Mouse (Mus musculus) embryonic fibroblast, embryonic 13.5 days (primary cell): ENCODE data around the gene Spata31. TPM values are rescaled to one million over a fixed set of nuclear protein-coding genes. Genes with fewer than 3 reads are reported as not detected.

Source experiments
- H3K27ac ChIP-seq: 2 replicates; pipeline ENCODE4 v1.5.1; 2012; ENCODE audit warnings: low read length, control low read depth, inconsistent platforms; ENCODE audit not compliant: insufficient read depth
- H3K4me1 ChIP-seq: 2 replicates; pipeline ENCODE4 v1.6.1; 2011; ENCODE audit warnings: low read length; ENCODE audit not compliant: control insufficient read depth, insufficient read depth
- H3K4me3 ChIP-seq: 2 replicates; pipeline ENCODE4 v1.5.1; 2011; ENCODE audit warnings: mild to moderate bottlenecking, control low read depth, low read length; ENCODE audit not compliant: insufficient read depth
- CTCF ChIP-seq: IDR thresholded peaks from 2 replicates; pipeline ENCODE4 v1.5.1; 2011; ENCODE audit warnings: mild to moderate bottlenecking, control low read depth, low read length, moderate library complexity, borderline replicate concordance; ENCODE audit not compliant: insufficient read depth
- POLR2A ChIP-seq: IDR thresholded peaks from 2 replicates; pipeline ENCODE4 v1.6.1; 2011; ENCODE audit warnings: low read depth, mild to moderate bottlenecking, control low read depth, low read length, moderate library complexity
- polyA plus RNA-seq: library from polyadenylated mRNA; stranded (reverse); fragments of >200 nt; gene quantifications from 2 replicates; pipeline ENCODE4 v1.2.4, GENCODE M21; 2011; ENCODE audit warnings: low read depth; ENCODE audit not compliant: missing spikeins, insufficient read length

Gene Spata31
- not detected in 2 replicates for polyA plus RNA-seq

- no peak within 1 kb of the TSS for H3K4me3 ChIP-seq
- TF ChIP-seq POLR2A (no peak), CTCF (no peak)
- H3K27ac ChIP-seq = no peak within 1 kb of the TSS
- no peaks in the 10 kb centered on the region for H3K4me1 ChIP-seq
Observed at GRCm38 (mm10) chr13:64917191-64917590, at the start of gene Spata31. Gene Spata31, plus strand, starts transcription at chr13:64917406.

DNA sequence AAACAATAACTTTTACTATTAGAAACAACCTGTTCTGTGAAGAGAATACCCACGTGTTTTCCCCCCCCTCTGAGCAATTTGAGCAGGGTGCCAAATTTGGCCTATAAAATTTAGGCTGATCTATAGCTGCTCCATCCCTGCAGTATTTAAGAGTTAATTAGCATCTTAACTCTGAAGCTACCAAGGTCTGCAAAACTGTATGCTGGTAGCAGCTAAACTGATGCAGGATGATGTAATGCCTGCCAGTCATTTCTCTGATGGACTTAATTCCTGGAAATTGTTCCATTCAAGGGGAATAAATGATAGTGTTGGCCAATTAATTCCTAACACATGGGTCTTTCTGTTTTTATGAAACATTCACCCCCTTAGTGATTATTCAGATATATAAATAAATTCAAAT, 14.1 kb upstream of the Spata31 start:
- no peaks in the 10 kb centered on the region for H3K4me1 ChIP-seq
- H3K4me3 ChIP-seq = no peak overlapping the region
- no peak overlapping the region for H3K27ac ChIP-seq
- TF ChIP-seq CTCF (no peak), POLR2A (no peak)

DNA sequence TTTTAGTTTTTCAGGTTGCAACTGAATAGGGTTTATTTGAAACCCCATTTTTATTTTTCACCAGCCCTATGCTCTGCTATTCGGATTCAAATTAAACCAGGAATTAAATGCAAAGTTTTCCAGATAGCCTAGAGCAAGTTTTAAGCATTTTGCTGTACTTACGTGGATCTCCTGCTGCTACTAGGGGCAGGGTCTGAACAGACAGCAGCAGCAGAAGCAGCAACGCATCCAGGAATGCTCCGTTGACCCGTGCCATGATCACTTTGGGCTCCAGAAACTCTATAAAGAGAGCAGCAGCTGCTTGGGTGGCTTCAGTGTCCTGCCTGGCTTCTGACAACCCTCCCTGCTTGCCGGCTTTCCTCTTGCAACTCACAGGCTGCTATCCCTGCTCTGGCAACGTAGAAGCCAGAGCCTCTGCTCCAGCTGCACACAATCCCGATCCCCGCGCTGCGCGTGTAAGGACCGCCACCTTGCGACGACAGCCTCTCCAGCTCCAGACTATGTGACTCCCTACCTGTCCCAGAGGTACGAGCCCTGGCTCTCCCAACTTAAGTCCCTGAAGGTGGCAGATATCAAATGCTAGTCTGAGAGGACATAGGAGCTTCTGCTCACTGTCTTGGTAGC, 13.5 kb upstream of the Spata31 start, which contains the start of gene Cntnap3:
Cntnap3 (minus strand) TSS at position 371 of the 624 bp plus-strand sequence.
- no peak within 1 kb of the TSS for H3K4me3 ChIP-seq
- H3K27ac ChIP-seq = no peak within 1 kb of the TSS

More for the DNA sequence above, 13.5 kb upstream of the Spata31 start, which contains the start of gene Cntnap3:
- H3K4me1 ChIP-seq = no peaks in the 10 kb centered on the region
- TF ChIP-seq POLR2A = no peak
- no peak for TF ChIP-seq CTCF

Other genes starting within 250 kb of the Spata31 start
- gene Cntnap3, start 13.5 kb upstream of the Spata31 start, polyA plus RNA-seq = 0.14 TPM in 1 of 2 replicates, not detected in the other
- not detected in 2 replicates for gene Spata31d1c, start 115.7 kb downstream of the Spata31 start, polyA plus RNA-seq
- gene Prss47, start 135.4 kb downstream of the Spata31 start, polyA plus RNA-seq = not detected in 2 replicates
- gene Mfsd14b, start 195.6 kb downstream of the Spata31 start, polyA plus RNA-seq = 39.4 and 49.1 TPM in 2 replicates
- gene Olfr465-ps1, start 220.7 kb downstream of the Spata31 start, polyA plus RNA-seq = not detected in 2 replicates
- not detected in 2 replicates for gene Olfr466, start 232.8 kb downstream of the Spata31 start, polyA plus RNA-seq